Mouse (Mus musculus) forebrain, embryonic 14.5 days (tissue): ENCODE measurements around the gene Wnk4. TPM values are rescaled to one million over a fixed set of nuclear protein-coding genes. Genes with fewer than 3 reads are reported as not detected.

Source experiments
- ATAC-seq: fragments of 200-750 bp; cut with Nextera tagmentation; 2 replicates; pipeline ENCODE4 v1.8.0; 2017; ENCODE audit warnings: mild to moderate bottlenecking, moderate library complexity
- DNase-seq: peaks from one replicate; pipeline ENCODE4 v3.0.0-alpha.2; 2015; ENCODE audit warnings: low spot score
- H3K27ac ChIP-seq: fragments of 300-500 bp; sonication (generic); 2 replicates; pipeline ENCODE4 v1.5.1; 2014; ENCODE audit warnings: low read depth, mild to moderate bottlenecking, control low read depth, low read length, moderate library complexity
- H3K27me3 ChIP-seq: fragments of 300-500 bp; sonication (generic); replicated peaks from 2 replicates; pipeline ENCODE4 v1.6.1; 2014; ENCODE audit warnings: low read length, control low read depth, mixed read lengths; ENCODE audit not compliant: control insufficient read depth, insufficient read depth
- H3K36me3 ChIP-seq: fragments of 300-500 bp; sonication (generic); 2 replicates; pipeline ENCODE4 v1.6.1; 2014; ENCODE audit warnings: low read length, control low read depth; ENCODE audit not compliant: control insufficient read depth, insufficient read depth
- H3K4me1 ChIP-seq: fragments of 300-500 bp; sonication (generic); 2 replicates; pipeline ENCODE4 v1.6.1; 2014; ENCODE audit warnings: antibody characterized with exemption, low read length, control low read depth; ENCODE audit not compliant: control insufficient read depth, insufficient read depth
- H3K4me2 ChIP-seq: fragments of 300-500 bp; sonication (generic); 2 replicates; pipeline ENCODE4 v1.6.1; 2014; ENCODE audit warnings: mild to moderate bottlenecking, control low read depth, low read length
- H3K4me3 ChIP-seq: fragments of 300-500 bp; sonication (generic); 2 replicates; pipeline ENCODE4 v1.5.1; 2014; ENCODE audit warnings: low read depth, low read length, control low read depth
- H3K9ac ChIP-seq: fragments of 300-500 bp; sonication (generic); 2 replicates; pipeline ENCODE4 v1.6.1; 2014; ENCODE audit warnings: mild to moderate bottlenecking, low read length, control low read depth, moderate library complexity
- H3K9me3 ChIP-seq: fragments of 300-500 bp; sonication (generic); replicated peaks from 2 replicates; pipeline ENCODE4 v1.6.1; 2016; ENCODE audit warnings: low read length, control low read depth, mixed read lengths; ENCODE audit not compliant: control insufficient read depth
- WGBS: fragments of 180-500 bp; shearing (Covaris S2); extraction: QIAGEN DNeasy Blood & Tissue Kit; methylation state at CpG from one replicate; pipeline ENCODE4 v1.1.7; 2014; 5-methylcytosine and 5-hydroxymethylcytosine counted together
- polyA plus RNA-seq: library from polyadenylated mRNA; unstranded; fragments of >200 nt; fragmentation: Nextera tagmentation; extraction: Ambion mirVana; gene quantifications from 2 replicates; pipeline ENCODE4 v1.2.1, GENCODE M21; 2014

Gene Wnk4
- polyA plus RNA-seq, 1 experiment from 2014 or later: 3.4 TPM

DNA sequence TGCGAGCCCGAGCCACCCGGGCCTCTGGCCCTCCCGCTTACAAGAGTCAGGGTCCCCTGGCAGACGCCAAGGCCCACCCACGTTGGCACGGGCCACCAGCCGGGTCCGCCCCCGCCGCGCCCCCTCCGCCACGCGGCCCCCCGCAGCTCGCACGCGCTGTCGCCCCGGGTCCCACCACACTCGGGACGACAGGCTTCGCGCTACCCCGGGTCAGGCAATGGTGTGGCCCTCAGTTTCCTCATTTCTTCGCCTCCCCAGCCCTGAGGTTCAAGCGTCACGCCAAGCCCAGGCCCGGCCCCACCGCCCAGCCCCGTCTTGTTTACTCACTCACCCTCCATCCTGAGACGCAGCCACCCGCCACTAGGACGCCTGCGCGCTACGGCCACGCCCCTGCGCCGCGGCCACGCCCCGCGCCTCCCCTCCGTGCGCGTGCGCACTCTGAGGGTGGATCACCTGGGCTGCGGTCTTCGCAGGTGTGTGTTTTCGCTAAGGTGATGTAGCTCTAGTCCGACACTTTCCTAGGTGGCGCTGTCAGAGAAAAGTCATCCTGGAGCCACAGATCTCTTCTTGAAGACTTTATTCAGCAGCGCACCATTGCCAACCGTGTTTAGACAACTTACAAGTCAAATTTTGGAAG lies 34.2 kb upstream of the Wnk4 start, which contains the start of gene Ezh1:
TSS of gene Ezh1 (minus strand) at position 399 of the 637 bp plus-strand sequence.
- no peak within 1 kb of the TSS for H3K27ac ChIP-seq
- no peaks in the 10 kb centered on the region for H3K36me3 ChIP-seq
- peak within 1 kb of the TSS; percentile 68 for H3K4me3 ChIP-seq
- DNase-seq (peak; percentile 78), ATAC-seq (peak; percentile 96)
- H3K9ac ChIP-seq: peak within 1 kb of the TSS; percentile 78
- WGBS: 1% methylated on average over 56 of the region's 56 CpGs
- no peaks in the 10 kb centered on the region for H3K9me3 ChIP-seq
- peak within 1 kb of the TSS; percentile 92 for H3K4me2 ChIP-seq
- no peaks in the 10 kb centered on the region; the same call in 1 of the 2 replicates for H3K27me3 ChIP-seq
- H3K4me1 ChIP-seq: peaks cover 7% of the 10 kb centered on the region

DNA sequence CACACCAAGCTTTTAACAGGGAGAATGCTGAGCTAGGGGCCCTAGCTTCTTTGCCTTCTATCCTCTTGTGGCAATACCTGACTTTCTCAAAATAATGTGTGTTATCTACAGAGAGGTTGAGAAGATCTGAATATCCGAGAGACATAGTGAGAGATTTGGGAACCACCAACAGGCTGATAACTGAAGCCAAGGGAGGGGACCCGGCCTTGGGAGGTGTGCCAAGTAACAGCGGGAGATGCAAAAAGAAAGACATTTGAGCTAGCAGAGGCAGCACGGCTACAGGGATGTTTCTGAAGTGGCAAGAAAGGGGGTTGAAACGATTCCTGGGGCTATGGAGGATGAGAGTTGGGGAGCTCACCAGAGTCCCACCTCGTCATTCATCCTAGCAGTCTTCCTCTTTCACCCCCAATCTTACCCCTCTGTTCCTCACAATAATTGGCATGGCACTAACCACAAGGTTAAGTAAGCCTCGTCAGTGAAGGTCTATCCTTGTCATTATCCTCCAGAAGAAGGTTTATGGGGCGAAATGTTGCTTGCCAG lies 30.9 kb upstream of the Wnk4 start:
- Histone ChIP-seq H3K4me1 (peaks cover 7% of the 10 kb centered on the region), H3K4me2 (no peak overlapping the region), H3K4me3 (no peak overlapping the region), H3K36me3 (no peaks in the 10 kb centered on the region), H3K27ac (peak overlapping the region; percentile 53; the same call in 1 of the 2 replicates), H3K9me3 (no peaks in the 10 kb centered on the region), H3K9ac (no peak overlapping the region), H3K27me3 (no peaks in the 10 kb centered on the region; the same call in 1 of the 2 replicates)
- DNase-seq (no peak), ATAC-seq (no peak)
- WGBS: 22% methylated on average over 8 of the region's 8 CpGs

DNA sequence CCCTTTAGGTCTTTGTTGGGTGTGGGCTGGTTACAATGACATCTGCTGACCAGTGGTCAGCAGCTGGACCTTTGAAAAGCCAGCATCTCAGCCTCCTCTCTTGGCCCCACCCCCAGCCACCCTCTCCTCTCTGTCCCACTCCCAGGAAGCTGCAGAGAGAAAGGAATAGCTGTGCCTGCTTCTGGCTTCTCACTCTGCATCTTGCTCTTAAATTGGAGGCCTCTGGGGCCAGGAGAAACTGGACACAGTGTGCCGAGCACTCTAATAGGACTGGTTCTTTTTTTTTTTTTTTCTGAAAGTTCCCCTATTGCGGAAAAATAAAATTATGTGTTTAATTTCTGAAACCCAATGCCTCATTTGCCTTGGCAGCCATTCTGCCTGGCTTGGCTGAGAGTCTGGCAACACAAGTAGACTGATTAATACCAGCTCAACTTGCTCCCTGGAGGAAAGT lies 30.3 kb upstream of the Wnk4 start:
- no peaks in the 10 kb centered on the region for H3K36me3 ChIP-seq
- no peaks in the 10 kb centered on the region for H3K9me3 ChIP-seq
- ATAC-seq (no peak), DNase-seq (no peak)
- H3K9ac ChIP-seq: no peak overlapping the region
- no peak overlapping the region for H3K4me2 ChIP-seq
- no peak overlapping the region for H3K4me3 ChIP-seq
- peaks cover 7% of the 10 kb centered on the region for H3K4me1 ChIP-seq
- H3K27ac ChIP-seq: peak overlapping the region; percentile 53; the same call in 1 of the 2 replicates
- H3K27me3 ChIP-seq: no peaks in the 10 kb centered on the region; the same call in 1 of the 2 replicates
- WGBS: 33% methylated on average over 2 of the region's 2 CpGs

DNA sequence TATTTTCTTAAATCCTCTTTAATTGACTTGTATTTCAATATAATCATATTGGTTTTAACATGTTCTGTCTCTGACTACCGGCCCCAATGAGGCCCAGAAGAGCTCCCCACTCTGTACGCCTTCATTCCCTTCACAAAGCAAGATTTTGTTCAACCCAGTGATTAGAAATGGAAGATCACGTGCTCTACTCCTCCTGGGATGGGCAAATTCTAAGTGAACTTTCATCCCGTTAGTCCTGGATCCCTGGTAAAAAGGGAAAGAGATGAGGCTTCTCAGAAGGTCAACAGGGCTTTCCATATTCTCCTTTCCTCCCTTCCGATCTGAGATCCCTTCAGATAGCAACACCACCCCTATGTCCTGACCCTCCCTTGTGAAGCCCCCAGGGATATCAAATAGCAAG lies 29.8 kb upstream of the Wnk4 start:
- no peak overlapping the region for H3K4me2 ChIP-seq
- peak overlapping the region; percentile 44; the same call in 1 of the 2 replicates for H3K27ac ChIP-seq
- DNase-seq (no peak), ATAC-seq (no peak)
- H3K4me1 ChIP-seq: peaks cover 7% of the 10 kb centered on the region
- no peaks in the 10 kb centered on the region for H3K36me3 ChIP-seq
- no peak overlapping the region for H3K4me3 ChIP-seq
- H3K9ac ChIP-seq: no peak overlapping the region
- WGBS: 13% methylated on average over 5 of the region's 5 CpGs
- H3K9me3 ChIP-seq: no peaks in the 10 kb centered on the region
- no peaks in the 10 kb centered on the region; the same call in 1 of the 2 replicates for H3K27me3 ChIP-seq

DNA sequence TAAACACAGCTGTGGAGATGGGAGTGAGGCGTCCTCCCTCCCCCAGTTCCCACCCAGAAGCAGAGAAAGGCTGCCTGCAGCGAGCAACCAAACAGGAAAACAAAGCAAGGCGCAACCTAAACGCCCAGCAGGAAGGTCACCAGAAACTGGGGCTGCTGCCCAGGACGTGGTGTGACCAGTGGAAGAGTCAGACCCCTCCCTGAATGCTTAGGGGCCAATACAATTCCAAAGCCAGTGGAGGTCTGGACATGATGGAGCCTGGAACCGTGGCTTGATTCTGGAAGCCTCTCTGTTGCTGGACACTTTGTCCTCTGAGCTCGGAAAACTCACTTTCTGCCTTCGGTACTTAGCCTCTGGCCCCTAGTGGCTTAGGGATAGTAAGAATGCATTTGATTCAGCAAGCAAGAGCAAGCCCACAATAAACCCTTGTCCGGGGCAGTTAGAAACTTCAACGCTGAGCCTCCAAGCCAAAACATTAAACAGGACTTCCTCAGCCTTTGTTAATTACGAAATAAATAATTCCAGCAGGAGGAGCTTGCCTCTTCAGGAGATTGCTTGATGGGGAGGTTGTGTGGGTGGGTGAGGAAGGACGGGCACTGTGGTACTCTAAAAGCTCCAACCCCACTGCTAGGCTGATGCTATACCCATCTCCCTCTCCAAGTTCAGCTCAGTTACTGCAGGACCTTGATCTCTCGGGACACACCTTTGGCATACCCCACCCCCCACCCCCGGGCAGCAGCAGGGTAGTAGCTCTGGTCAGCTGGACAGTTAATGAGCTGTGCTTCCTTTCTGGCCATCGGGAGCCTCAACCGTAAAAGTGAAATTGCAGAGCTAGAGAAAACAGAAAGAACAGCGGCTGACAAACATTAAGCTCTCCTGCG lies 29.1 kb upstream of the Wnk4 start:
- no peak for DNase-seq
- 16% methylated on average over 18 of the region's 18 CpGs for WGBS

DNA sequence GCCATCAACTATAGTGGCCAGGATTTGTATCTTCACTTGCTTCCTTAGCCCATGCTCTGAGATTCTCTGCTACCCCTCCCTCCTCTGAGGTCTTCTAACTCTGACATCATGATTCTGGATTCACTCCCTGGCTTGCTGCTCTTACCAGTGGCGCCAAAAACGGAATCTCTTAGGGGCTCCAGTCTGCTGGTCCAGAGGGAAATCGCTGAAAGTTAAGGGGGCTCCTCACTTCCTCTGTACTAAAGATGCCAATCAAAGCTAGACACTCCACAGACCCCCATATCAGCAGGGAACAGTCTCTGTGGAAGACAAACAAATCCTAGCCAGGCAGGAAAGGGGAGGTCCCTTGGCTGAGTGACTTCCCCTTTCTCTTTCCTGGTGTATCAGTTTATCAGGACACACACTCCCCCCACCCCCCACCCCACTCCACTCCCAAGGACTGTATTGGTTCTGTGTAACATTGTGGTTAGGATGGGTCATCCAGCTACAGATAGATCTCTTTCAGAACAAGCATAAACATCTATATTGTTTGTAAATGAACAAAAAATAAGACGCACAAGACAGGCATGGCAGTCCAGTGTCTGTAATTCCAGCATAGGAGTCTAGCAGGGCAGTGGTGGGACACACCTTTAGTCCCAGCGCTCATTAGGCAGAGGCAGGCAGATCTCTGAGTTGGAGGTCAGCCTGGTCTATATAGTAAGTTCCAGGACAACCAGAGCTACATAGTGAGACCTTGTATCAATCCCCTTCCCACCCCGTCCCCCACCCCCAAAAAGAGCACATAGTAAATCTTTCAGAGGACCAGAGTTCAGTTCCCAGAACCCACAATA lies 28.1 kb upstream of the Wnk4 start:
- H3K27me3 ChIP-seq: no peaks in the 10 kb centered on the region; the same call in 1 of the 2 replicates
- H3K27ac ChIP-seq: no peak overlapping the region
- DNase-seq: no peak
- no peaks in the 10 kb centered on the region for H3K9me3 ChIP-seq
- no peak overlapping the region for H3K4me2 ChIP-seq
- no peak overlapping the region for H3K4me3 ChIP-seq
- 60% methylated on average over 6 of the region's 6 CpGs for WGBS
- peaks cover 5% of the 10 kb centered on the region for H3K4me1 ChIP-seq
- H3K36me3 ChIP-seq: no peaks in the 10 kb centered on the region
- no peak overlapping the region for H3K9ac ChIP-seq
- no peak for ATAC-seq

More for the DNA sequence above, 29.1 kb upstream of the Wnk4 start:
- H3K36me3 ChIP-seq: no peaks in the 10 kb centered on the region
- peaks cover 7% of the 10 kb centered on the region for H3K4me1 ChIP-seq
- ATAC-seq: no peak
- no peak overlapping the region for H3K9ac ChIP-seq
- H3K27ac ChIP-seq: peak overlapping the region; percentile 44
- H3K27me3 ChIP-seq: no peaks in the 10 kb centered on the region; the same call in 1 of the 2 replicates
- H3K9me3 ChIP-seq: no peaks in the 10 kb centered on the region
- H3K4me3 ChIP-seq: no peak overlapping the region
- no peak overlapping the region for H3K4me2 ChIP-seq

DNA sequence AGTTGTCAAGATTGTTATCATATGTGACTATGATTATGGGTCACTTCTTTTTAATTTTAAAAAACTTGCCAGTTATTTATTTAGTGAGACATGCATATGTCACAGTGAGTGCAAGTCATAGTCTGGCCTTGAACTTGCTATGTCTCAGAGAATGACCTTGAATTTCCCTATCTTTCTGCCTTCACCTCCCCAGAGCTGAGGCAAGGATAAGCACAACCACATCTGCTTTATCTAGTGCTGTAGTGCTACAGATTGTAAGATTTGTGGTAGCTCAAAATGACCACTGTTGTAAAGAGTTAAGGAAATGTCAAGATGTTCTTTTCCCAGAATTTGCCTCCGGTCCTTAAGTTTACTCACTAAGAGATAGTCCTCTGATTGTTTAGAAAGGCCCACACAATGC lies 27.1 kb upstream of the Wnk4 start:
- peaks cover 5% of the 10 kb centered on the region for H3K4me1 ChIP-seq
- DNase-seq (no peak), ATAC-seq (no peak)
- 84% methylated on average over 1 of the region's 1 CpGs for WGBS
- H3K9ac ChIP-seq: no peak overlapping the region
- H3K27me3 ChIP-seq: no peaks in the 10 kb centered on the region; the same call in 1 of the 2 replicates
- no peaks in the 10 kb centered on the region for H3K9me3 ChIP-seq
- H3K27ac ChIP-seq: no peak overlapping the region
- H3K36me3 ChIP-seq: no peaks in the 10 kb centered on the region
- H3K4me3 ChIP-seq: no peak overlapping the region
- no peak overlapping the region for H3K4me2 ChIP-seq

DNA sequence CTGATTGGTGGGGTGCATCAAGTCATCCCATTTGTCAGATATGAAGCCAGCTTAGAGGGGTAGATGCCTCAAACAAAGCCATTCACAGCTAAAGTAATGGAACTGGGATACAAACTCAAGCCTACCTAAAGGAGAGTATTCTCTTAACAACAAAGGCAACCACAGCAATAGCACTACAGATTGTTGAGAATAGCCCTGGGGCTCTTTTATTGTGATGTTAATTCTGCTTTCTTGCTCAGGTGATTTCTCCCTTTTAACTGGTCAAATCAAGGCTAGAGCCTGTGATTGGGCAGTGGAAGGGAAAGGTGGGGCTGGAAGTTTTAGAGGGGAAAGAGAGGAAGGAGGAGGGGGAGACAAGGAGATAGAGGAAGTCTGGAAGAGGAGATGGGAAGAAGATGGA lies 26.2 kb upstream of the Wnk4 start:
- no peak overlapping the region for H3K27ac ChIP-seq
- H3K9me3 ChIP-seq: no peaks in the 10 kb centered on the region
- DNase-seq (no peak), ATAC-seq (no peak)
- peaks cover 5% of the 10 kb centered on the region for H3K4me1 ChIP-seq
- H3K9ac ChIP-seq: no peak overlapping the region
- H3K27me3 ChIP-seq: no peaks in the 10 kb centered on the region; the same call in 1 of the 2 replicates
- no peaks in the 10 kb centered on the region for H3K36me3 ChIP-seq
- H3K4me2 ChIP-seq: no peak overlapping the region
- H3K4me3 ChIP-seq: no peak overlapping the region
